Mouse (Mus musculus) gastrocnemius, postnatal 10 days (tissue): ENCODE measurements at regions not wholly inside any gene's neighbourhood (a gene's known extent, or its start where the extent isn't known, plus 50 kb on each side); places are given as distances from the start of the nearest gene placed in this dataset.

Experiments used
- DNase-seq: peaks from one replicate; pipeline ENCODE4 v3.0.0; 2021; ENCODE audit warnings: mixed read lengths

DNA sequence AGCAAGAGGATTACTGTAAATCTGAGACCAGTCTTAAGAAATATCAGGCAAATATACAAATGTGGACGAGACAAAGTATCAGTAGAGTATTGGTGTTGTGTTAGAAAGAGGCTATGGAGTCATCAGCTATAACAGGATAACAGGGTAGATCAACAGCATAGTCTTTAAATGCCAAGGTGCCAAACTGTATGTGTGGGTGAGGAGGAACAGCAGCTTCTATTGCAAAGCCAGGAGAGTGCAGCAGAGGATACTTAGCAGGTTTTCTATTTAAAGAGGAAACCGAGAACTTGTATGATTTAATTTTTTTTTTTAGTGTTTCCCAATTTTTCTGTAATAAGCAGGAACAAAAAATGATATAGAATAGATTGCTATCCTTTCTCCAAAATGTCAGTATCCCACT, 202.7 kb upstream of the Camk1g start:
- DNase-seq, result no peak

DNA sequence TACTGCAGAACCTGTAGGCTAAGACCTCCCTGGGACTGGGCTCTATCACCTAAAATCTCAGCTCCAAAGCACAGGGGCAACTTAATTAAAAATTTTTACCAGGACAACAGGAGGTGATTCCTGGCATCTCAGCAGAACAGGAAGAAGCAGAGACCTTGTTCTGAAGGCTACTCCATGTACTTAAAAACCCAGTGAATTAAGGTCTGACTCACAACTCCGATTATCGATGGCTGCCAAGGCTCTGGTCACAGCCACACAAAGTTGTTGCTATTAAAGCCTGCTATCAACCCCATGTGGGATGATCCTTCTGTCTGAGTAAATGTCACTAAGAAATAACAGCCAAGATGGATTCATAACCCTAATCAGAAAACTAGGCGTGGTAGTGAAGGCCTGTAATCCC, 202.3 kb upstream of the Camk1g start:
- no peak for DNase-seq

DNA sequence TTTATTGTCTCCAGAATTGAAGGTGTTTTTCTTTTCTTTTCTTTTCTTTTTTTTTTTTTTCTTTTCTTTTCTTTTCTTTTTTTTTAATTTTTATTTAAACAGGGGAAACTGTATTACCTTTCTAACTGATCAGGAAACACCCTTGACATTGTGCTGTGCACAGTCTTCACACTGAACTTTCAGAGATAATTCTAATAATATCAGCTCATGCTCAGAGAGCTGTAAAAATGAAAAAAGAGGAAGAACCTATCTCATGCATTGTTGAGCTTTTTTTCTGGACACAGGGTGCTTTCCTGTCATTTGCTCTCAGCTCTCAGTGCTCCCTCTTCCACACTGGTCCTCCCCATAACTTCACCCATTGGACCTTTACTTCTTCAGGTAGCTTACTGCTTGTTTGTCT, 201.0 kb upstream of the Camk1g start:
- no peak for DNase-seq

DNA sequence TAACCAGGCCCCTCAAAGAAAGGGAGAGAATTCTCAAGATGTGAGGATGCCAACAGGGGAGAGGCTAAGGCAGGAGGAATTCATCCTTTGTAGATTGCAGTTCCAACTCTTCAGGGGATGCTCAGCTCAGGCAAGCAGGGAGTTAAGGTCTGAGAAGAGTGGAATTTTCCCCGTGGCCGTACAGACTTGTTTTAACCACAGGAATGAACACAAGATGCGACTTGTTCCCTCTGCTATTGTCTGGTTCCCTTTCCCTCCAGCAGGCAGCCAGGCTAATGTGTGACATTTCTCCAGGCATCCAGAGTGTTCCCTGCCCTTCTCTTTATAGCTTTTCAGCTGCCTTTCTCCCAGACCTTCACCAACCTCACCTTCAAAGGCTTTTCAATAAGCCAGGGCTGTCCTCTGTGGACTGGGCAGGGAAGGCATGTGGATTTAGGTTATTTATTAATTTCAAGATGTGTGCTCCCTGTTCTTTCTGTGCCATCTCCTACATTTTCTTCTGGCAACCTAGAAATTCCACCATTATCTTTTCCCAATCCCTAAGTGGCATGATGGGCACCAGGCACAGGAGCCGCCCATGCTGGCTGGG, 198.6 kb upstream of the Camk1g start:
- DNase-seq, result no peak

DNA sequence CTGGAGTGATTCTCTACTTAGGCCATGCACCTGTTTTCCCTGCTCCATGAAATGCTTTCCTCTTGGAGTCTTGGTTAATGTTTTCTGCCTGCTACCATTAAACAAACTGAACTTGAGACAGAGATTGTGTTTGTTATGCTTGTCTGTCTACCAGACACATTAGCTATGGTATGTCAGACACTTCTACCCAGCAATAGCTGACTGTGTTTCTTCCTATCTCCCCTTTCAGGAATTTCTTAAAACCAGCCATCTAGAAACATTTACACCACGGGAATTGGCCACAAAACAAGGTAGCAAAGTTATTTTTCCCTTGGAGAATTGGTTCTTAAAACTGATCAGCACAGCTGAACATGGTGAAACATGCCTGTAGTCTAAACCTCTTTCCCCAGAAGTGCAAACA, 197.1 kb upstream of the Camk1g start:
- DNase-seq, result no peak

DNA sequence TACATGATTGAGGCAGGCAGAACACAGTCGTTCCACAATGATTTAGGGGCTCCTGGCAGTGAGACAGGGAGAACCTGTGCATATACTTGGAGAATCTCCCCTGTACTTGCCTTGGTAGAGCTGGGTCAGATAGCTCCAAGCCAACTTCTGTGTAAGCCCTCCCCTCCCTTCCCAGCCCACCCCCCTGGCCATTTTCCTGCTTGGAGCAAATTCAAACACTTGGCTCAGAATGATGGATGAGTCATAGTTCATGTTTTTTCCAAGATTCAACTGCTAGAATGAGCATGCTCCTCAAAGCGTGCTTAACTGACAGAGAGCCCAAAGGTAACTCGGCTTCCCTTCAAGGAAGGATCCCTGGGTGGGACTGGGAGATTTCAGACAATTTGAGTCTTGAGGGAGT, 194.1 kb upstream of the Camk1g start:
- no peak for DNase-seq

DNA sequence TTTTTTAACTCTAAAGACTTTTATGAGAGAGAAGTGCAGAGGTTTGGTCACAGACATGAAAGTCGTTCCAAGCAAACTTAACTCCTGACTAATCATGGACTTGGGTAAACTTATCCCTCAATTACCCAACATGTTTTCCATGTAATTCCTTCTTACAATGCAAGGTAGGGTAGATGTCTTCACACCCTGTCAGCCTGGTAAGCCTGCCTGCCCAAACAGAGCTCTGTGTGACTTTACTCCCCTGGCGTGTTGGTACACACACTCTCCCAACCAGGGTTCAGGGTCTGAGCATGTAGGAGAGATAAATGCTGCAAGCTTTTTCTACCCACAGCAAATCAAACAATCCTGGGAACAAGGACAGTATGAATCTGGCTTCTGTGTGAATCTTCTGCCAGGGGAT, 192.1 kb upstream of the Camk1g start:
- DNase-seq, result no peak

DNA sequence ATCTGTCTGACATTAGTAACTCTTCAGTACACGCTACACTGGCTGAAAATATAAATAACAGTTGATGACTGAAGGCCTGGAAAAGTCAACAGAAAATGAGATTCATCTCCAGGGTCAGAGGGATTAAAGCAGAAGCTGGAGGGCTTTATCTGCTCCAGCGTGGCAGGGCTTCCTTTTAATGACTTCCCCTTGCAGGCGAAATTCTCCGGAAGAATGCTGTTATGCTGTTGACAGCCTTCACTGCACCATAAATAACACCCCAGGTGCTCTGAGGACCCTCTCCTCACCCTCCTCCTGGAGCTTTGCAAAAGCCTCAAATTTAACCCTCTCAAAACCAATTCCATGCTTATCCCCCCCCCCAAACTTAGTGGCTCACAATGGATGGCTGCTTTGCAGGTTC, 188.0 kb upstream of the Camk1g start:
- DNase-seq, result no peak

DNA sequence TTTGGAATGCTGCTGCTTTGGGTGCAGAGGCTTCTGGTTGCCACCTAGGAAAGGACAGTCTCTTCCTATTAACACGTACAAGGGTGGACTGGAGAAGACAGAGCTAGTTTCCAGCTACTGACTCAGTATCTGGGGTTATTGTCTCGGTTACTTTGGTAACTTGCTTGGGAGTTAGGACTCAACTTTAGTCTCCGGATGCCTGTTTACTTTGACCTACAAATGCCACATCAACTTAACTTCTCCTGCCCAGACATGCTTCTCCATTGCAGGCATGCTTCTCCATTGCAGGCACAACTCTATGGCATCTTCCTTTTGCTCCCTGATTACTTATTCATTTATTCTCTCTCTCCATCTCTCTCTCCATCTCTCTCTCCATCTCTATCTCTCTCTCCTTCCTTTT, 184.6 kb upstream of the Camk1g start:
- no peak for DNase-seq

DNA sequence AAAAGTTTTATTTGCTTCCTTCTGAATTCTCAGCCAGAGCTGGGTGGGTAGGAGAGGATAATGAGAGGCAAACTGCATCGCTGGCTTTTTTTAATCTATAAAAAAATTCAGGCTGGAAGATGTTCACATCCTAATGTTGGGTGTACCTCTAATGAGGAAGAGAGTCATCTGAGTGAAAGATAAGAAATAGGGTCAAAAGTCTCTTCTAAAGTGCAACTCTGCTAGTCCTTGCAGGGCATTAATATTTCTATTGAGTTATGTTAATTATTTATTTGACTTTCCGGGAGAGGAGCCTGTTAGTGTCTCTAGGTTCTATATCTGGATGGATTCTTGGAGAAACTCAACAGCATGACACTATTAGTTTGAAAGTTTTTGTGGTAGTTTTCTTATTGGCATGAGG, 182.2 kb upstream of the Camk1g start:
- DNase-seq, result no peak

DNA sequence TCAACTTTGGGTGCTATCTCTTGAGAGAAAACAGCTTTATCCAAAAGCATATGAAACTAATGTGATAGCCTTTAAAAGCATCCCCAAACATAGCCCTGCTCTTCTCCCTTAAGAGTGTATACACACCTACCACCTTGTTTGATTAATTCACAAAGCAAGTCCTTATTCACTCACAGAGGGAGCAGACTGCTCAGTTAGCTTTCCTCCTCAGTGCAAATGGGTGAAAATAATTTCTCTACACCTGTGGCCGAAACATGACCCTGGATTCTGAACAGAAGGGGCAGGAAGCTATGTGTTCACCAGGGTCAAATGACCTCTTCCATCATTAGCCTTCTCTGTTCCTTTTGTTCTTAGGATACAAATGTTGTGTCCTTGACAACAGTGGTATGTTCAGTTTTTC, 181.2 kb upstream of the Camk1g start:
- DNase-seq, result no peak

DNA sequence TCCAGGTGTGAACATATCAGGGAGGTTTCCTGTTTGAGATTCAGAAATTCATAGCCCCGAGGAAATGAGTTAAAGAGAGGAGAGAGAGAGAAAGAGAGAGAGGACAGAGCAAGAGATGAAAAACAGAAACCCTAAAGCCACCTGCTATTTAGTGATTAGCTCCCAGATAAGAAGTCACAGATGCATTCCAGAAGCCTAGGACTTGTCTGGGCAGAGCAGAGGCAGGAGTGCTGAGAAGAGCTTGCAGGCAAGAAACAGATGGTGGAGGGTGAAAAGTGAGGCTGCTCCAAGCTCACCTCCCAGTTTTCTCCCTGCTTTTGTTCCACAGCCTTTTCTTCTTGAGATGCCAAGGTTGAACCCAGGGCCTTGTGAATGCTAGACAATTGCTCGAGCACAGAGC, 180.7 kb upstream of the Camk1g start:
- no peak for DNase-seq

DNA sequence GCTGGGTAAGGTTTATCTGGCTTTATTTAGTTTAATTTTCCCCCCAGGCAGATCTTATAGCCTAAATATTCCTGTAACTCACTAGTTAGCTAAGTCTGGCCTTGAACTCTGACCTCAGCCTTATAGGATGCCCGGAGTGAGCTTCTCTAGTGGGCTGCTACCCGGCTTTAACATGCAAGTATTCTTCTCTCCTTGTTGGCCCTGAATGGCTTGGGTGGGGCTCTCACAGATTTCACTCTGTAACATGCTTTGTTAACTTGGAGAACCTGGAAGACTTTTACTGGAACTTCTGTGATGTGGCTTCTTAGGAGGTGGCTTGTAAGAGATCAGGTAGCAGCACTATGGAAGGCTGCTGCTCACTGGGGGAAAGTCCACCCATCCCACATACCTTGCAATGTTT, 177.3 kb upstream of the Camk1g start:
- DNase-seq, result no peak

DNA sequence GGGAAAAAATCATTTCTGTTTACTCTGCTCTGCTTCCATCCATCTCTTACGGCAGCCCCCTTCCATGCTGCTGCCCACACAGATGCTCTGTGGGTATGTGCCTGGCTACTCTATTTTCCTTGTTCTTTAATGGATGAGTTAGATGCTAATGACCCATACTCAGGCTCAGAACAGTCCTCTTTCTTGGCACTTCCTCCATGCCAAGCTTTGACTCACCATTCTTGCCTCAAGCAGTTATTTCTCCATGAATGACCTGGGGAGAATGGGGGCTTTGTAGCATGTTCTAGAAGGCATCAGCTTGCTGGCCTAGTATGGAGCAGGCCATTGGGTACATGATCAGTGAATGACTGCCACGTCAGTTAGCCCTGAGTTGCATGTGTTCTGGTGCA, 175.9 kb upstream of the Camk1g start:
- DNase-seq, result no peak

DNA sequence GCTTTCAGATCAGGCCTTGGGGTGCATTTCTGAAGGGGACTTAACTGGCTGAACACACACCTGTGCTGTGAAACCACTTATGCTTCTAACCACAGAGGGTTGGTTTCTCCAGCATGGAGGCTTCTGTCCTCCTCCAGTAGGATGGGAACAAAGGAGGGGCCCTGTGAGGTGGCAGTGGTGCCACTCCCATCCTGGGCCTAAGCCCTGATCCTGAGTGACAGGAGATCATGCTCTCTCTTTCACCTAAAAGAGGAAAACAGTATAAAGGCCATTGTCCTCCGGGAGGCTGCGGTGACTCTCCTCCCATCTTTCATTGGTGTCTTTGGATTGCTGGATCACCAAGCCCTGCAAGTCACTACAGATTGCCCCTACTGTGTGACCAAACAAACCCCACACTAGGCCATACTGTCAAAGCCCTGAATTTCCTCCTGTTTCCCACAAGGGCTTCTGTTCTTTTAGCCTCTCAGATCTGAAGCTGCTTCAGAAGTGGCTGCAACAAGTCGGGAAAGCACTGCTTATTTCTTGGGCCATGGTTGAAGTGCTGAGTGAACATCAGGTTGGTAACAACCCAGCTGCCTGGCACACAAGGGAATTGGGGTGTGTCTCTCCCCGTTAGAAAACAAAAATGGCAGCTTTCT, 175.4 kb upstream of the Camk1g start:
- no peak for DNase-seq

DNA sequence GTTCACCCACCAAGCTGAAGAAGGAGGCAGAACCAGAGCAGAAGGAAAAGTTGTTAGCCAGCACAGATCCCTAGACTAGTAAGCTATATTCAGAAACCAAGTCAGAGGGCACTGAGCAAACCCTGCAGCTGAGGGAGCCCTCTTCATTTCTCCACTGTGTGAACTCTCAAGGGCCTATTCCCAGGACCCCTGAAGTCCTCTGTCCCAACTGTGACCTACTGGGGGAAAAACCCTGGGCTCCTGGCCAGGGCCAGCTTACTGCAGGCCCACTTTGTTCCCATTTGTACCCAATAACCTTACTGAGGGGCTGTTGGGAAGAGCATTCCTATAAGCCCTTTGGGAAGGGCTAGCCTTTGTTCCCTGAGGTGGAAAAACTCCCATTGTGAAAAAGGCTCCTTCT, 174.7 kb upstream of the Camk1g start:
- no peak for DNase-seq

DNA sequence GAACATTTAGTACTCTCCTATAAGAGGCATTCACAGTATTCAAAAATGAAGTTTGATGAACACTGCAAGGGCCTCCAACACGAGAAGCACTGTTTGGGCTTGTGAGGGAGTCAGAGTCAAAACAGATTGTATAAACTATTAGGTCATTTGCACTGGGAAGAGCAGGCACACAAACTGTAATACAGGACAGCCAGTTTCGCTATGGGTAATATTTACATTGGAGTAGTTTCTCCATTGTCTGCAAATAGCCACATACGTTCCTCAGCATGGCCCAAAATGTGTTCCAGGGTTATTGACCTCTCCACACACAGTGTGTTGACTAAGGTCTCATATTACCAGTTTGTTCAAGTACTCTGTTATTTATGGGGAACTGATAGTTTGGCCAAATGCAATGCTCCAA, 173.7 kb upstream of the Camk1g start:
- DNase-seq, result no peak

DNA sequence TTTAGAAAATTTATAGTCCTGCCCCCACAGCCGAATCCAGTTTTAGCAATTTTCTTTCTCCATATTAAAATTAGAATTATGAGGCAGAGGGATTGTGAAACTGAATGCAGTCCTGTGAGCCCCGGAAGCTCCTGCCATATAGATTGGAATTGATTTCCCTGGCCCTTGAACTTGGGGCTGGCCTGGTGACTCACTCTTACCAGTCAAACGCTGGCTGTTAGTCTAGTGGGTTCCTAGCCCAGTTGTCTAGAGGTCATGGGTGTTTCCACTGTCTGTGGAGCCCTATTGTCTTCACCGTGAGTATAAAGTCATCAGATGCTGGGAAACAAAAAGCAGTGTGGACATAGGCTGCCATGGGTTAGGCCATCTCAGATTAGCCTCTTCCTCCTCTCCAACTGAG, 173.2 kb upstream of the Camk1g start:
- no peak for DNase-seq

DNA sequence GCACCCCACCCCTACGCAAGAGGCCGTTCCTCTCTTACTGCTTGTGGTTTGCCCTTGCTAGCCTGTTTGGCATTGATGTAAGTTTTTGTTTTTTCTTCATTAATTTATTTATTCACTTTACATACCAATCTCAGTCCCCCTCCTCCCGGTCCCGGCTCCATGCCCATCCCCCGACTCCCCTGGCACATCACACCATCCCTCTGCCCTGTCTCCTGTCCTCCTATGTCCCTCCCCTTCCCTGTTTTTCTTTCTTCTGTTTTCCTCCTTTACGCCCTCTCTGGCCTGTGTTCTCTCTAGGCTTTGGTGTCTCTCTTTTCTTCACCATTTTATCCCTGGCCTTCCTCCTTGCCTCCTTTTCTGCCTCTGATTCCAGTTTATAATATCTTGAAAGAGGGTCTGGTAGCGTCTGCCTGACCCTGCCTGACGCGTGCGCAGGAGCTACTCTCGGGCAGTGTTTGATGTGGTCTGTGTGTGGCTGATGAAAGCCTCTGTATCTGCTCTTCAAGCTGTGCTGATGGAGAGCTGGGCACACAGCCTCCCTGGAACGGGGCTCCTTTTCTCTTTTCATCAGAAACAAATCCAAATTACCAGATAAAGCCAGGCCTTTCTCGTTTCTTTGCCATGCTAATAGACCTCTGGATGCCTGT, 172.0 kb upstream of the Camk1g start:
- no peak for DNase-seq

DNA sequence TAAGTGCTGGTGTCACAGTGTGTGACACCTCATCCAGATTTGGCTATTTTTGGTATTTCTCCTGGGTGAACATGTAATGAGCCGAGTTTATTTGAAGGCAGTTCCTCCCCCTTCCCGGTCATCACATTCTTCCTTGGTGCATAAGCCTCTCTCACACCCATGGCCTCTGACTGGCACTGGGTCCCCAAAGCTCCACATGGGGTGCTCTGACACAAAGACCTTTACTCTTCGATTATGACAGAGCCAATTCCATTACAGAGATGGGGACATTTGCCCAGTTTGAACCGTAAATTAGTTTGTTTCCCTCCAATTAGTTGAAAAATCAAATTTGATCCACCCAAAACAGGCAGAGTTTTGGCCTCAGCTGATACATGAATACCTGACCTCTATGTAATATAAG, 171.2 kb upstream of the Camk1g start:
- DNase-seq, result no peak

DNA sequence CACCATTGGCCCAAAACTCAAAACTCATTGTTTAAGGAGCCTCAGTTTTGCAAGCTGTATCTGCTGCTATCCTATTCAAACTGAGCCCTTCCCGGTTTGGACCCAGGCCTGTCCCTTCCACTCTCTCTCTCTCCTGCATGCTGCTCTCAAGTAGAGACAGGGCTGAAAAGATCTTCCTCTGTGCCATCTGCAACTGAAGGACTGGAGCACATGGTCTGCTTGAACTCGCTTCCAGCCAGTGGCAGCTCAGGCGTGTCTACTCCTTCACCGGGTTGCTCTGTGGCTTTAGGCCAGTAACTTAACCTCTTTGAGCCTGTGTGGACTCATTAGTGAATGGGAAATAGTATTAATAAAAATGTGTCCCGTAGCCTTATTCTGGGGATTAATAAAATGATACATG, 170.4 kb upstream of the Camk1g start:
- no peak for DNase-seq

DNA sequence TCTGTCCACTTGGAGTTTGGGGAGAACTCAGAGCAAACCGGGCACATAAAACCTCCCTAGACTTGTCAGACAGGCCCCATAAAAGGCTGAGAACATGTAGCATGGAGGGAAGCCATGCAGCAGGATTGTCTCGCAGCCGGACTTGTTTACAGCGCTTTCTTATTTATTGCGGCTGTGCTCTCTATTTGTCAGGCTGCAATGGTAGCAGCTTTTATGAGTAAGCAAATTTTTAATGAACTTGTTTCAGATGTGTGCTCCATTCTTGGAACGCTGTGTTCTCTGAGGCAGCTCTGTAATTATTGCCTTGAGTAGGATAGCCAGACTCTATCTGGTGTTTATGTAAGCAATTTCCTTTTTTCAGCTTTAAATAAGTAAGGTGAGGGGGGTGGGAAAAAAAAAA, 169.2 kb upstream of the Camk1g start:
- no peak for DNase-seq

DNA sequence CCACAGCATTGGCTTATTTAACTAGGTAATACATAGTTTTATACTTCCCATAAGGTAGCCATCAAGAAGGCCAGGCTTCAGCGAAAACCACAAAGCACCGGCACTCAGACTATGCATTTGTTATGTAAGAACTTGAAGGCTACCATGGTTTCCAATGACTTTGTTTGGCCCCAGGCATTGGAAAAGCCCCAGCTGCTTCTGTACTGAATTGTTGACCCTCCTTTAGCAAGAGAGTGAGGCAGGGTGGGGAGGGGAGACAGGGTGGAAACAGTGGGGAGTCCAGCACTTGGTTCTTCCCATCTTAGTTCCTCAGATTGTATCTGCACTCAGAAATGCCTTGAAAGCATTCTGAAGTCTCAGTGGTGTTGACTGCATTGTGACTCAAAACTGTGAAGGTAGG, 168.3 kb upstream of the Camk1g start:
- no peak for DNase-seq

DNA sequence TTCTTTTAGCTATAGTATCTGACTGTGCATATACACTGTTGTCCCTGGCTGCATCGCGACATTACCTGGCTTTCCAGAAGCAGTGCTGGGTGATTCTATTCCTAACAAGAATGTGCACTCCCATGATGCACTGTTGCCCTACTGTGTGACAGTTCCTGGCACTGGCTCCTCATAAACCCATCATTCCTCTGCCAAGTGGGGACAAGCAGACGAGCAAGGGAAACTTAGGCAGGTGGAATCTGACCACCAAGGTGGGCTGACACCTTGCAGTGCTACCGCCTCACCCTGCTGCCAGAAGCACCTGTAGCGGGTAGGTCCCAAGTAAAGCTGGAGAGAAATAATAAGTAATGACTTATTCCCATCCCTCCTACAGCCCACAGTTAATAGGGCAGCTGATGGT, 167.5 kb upstream of the Camk1g start:
- no peak for DNase-seq

DNA sequence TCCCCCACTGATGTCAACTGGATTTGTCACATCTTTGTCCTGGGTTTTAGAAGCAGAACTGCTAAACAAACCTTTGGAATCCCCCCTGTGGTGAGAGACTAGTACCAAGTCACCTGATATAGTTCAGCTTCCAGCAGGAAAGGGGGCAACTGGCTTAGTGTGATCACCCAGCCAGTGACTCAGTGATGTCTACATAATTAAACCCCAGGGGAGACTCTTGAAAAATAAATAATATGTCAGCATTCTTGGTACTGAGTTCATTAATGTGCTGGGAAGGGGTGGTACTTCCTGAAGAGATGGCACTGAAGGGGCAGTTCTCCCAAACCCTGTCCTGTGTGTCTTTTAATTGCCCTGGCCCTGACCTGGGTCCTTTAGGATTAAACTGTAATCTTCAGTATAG, 166.5 kb upstream of the Camk1g start:
- DNase-seq, result no peak
